Mouse (Mus musculus) megakaryocyte, embryonic 14.5 days (primary cell): Measurements from ENCODE around the gene Ift20.

ENCODE experiments used
- FLI1 ChIP-seq: IDR thresholded peaks from 2 replicates; pipeline ENCODE4 v1.6.1; 2012; ENCODE audit warnings: low read length, inconsistent platforms, mixed read lengths
- GATA1 ChIP-seq: IDR thresholded peaks from 3 replicates; pipeline ENCODE4 v1.6.1; 2012; ENCODE audit warnings: mixed read lengths, low read length, inconsistent platforms, borderline replicate concordance

- no peak for TF ChIP-seq GATA1
- no peak for TF ChIP-seq FLI1
Measured at GRCm38 (mm10) chr11:78490781-78491241, 45.4 kb upstream of the Ift20 start.
